Mouse (Mus musculus) forebrain, embryonic 11.5 days (tissue): Measurements from ENCODE around the gene Prox1. TPM values are rescaled to one million over a fixed set of nuclear protein-coding genes. Genes with fewer than 3 reads are reported as not detected.

ENCODE experiments used
- ATAC-seq: fragments of 200-750 bp; cut with Nextera tagmentation; replicated peaks from 2 replicates; pipeline ENCODE4 v1.8.0; 2017; ENCODE audit warnings: moderate TSS enrichment; ENCODE audit not compliant: low FRiP score
- DNase-seq: peaks from one replicate; pipeline ENCODE4 v3.0.0-alpha.2; 2017; ENCODE audit warnings: low spot score
- H3K27ac ChIP-seq: fragments of 300-500 bp; sonication (generic); 2 replicates; pipeline ENCODE4 v1.5.1; 2014; ENCODE audit warnings: low read depth, low read length
- H3K27me3 ChIP-seq: fragments of 300-500 bp; sonication (generic); 2 replicates; pipeline ENCODE4 v1.6.1; 2014; ENCODE audit warnings: mild to moderate bottlenecking, low read length, mixed read lengths; ENCODE audit not compliant: control insufficient read depth, insufficient read depth
- H3K36me3 ChIP-seq: fragments of 300-500 bp; sonication (generic); 2 replicates; pipeline ENCODE4 v1.6.1; 2014; ENCODE audit warnings: mild to moderate bottlenecking, low read length, moderate library complexity, mixed read lengths; ENCODE audit not compliant: control insufficient read depth, insufficient read depth
- H3K4me1 ChIP-seq: fragments of 300-500 bp; sonication (generic); replicated peaks from 2 replicates; pipeline ENCODE4 v1.6.1; 2014; ENCODE audit warnings: low read length, mixed read lengths; ENCODE audit not compliant: control insufficient read depth, insufficient read depth
- H3K4me2 ChIP-seq: fragments of 300-500 bp; sonication (generic); 2 replicates; pipeline ENCODE4 v1.6.1; 2014; ENCODE audit warnings: low read depth, mild to moderate bottlenecking, low read length, moderate library complexity, mixed read lengths; ENCODE audit not compliant: severe bottlenecking
- H3K4me3 ChIP-seq: fragments of 300-500 bp; sonication (generic); 2 replicates; pipeline ENCODE4 v1.5.1; 2014; ENCODE audit warnings: low read depth, low read length
- H3K9ac ChIP-seq: fragments of 300-500 bp; sonication (generic); 2 replicates; pipeline ENCODE4 v1.6.1; 2014; ENCODE audit warnings: low read length
- H3K9me3 ChIP-seq: fragments of 300-500 bp; sonication (generic); 2 replicates; pipeline ENCODE4 v1.6.1; 2016; ENCODE audit warnings: low read length, mixed read lengths; ENCODE audit not compliant: control insufficient read depth
- WGBS: fragments of 180-500 bp; shearing (Covaris S2); extraction: QIAGEN DNeasy Blood & Tissue Kit; methylation state at CpG from one replicate; pipeline ENCODE4 v1.1.7; 2014; 5-methylcytosine and 5-hydroxymethylcytosine counted together
- polyA plus RNA-seq: library from polyadenylated mRNA; unstranded; fragments of >200 nt; fragmentation: Nextera tagmentation; extraction: Ambion mirVana; gene quantifications from 2 replicates; pipeline ENCODE4 v1.2.1, GENCODE M21; 2014

Gene Prox1
- polyA plus RNA-seq, 1 experiment from 2014 or later: 8.5 TPM

DNA sequence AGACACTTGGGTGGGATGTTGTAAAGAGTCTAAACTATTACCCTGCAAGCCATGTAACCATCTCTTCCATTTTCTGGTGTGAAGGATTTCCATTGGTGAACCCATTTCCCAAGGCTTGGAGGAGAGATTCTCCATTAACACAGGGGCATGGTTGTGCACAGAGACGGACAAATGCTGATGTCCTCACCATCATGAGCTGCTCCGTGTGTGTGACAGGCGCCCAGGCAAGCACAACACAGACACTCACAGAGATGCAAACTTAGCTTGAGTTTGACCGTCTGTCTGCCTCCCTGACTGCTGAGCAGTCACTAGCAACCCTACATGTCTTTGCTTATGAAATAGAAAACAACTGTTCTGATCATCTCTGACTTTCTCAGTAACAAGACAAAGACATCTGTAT is 30.5 kb upstream of the Prox1 start:
- Histone ChIP-seq H3K9me3 (no peaks in the 10 kb centered on the region), H3K4me2 (no peak overlapping the region), H3K4me1 (no peaks in the 10 kb centered on the region), H3K4me3 (no peak overlapping the region), H3K27ac (no peak overlapping the region), H3K36me3 (no peaks in the 10 kb centered on the region), H3K9ac (no peak overlapping the region), H3K27me3 (no peaks in the 10 kb centered on the region)
- 93% methylated on average over 4 of the region's 4 CpGs for WGBS
- no peak for DNase-seq
- no peak for ATAC-seq

- Histone ChIP-seq H3K4me3 (no peak overlapping the region), H3K27ac (no peak overlapping the region), H3K4me2 (no peak overlapping the region), H3K9me3 (no peaks in the 10 kb centered on the region), H3K9ac (no peak overlapping the region), H3K36me3 (no peaks in the 10 kb centered on the region), H3K27me3 (no peaks in the 10 kb centered on the region), H3K4me1 (no peaks in the 10 kb centered on the region)
- ATAC-seq: no peak
- WGBS: 87% methylated on average over 2 of the region's 2 CpGs
- DNase-seq: no peak
These were observed 27.7 kb upstream of the Prox1 start for GRCm38 (mm10) chr1:190198247-190198646.

- Histone ChIP-seq H3K27ac (no peak overlapping the region), H3K4me3 (no peak overlapping the region), H3K36me3 (no peaks in the 10 kb centered on the region), H3K4me1 (peaks cover 5% of the 10 kb centered on the region), H3K9ac (no peak overlapping the region), H3K4me2 (peak overlapping the region; percentile 27; the same call in 1 of the 2 replicates), H3K27me3 (no peaks in the 10 kb centered on the region; the same call in 1 of the 2 replicates), H3K9me3 (no peaks in the 10 kb centered on the region)
- WGBS: 13% methylated on average over 13 of the region's 13 CpGs
- ATAC-seq: no peak
- no peak for DNase-seq
These were observed 21.5 kb upstream of the Prox1 start for GRCm38 (mm10) chr1:190192011-190192410.

- ATAC-seq (peak; percentile 73), DNase-seq (no peak)
- H3K27ac ChIP-seq: no peak overlapping the region
- H3K9me3 ChIP-seq: no peaks in the 10 kb centered on the region
- H3K36me3 ChIP-seq: no peaks in the 10 kb centered on the region
- WGBS: 10% methylated on average over 10 of the region's 10 CpGs
- H3K4me3 ChIP-seq: no peak overlapping the region
- H3K9ac ChIP-seq: no peak overlapping the region
- no peak overlapping the region for H3K4me2 ChIP-seq
- peaks cover 5% of the 10 kb centered on the region for H3K4me1 ChIP-seq
- no peaks in the 10 kb centered on the region; the same call in 1 of the 2 replicates for H3K27me3 ChIP-seq
These were observed 19.9 kb upstream of the Prox1 start for GRCm38 (mm10) chr1:190190231-190190965.

DNA sequence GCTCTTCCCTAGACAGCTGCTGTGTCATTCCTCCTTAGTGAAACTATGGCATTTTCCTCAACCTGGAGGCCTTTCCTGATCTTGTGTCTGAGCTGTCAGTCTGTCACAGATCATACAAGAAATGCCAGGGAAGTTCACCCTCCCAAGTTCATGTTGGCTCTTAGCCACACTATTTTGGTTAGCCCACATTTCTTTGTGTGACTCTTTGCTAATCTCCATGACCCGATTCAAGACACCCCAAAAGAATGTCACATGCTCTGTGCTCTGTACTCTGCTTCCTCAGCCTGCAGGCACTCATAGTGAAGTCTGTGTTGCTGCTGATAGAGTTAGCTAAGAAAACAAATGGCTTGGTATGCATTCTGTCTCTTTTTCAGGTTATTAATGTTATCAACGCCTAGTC is 18.6 kb upstream of the Prox1 start:
- no peaks in the 10 kb centered on the region for H3K9me3 ChIP-seq
- no peak overlapping the region for H3K27ac ChIP-seq
- peaks cover 5% of the 10 kb centered on the region for H3K4me1 ChIP-seq
- WGBS: 66% methylated on average over 2 of the region's 2 CpGs
- H3K4me2 ChIP-seq: no peak overlapping the region
- DNase-seq (no peak), ATAC-seq (no peak)
- H3K4me3 ChIP-seq: no peak overlapping the region
- H3K9ac ChIP-seq: no peak overlapping the region
- H3K36me3 ChIP-seq: no peaks in the 10 kb centered on the region
- no peaks in the 10 kb centered on the region; the same call in 1 of the 2 replicates for H3K27me3 ChIP-seq

DNA sequence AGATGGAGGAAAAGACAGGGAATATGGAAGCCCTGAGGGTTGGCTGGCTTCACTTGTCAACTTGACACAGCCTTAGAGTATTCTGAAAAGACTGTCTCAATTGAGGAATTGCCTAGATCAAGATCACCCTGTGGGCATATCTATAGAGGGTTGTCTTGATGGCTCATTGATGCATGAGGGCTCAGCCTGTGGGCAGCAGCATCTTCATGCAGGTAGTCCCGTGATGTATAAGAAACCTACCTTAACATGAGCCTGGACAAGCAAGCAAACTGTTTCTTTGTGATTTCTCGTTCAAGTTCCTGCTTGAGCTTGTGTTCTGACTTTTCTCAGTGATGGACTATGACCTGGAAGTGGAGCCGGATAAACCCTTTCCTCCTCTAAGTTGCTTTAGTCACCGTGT is 15.8 kb upstream of the Prox1 start:
- Histone ChIP-seq H3K9me3 (no peaks in the 10 kb centered on the region), H3K9ac (no peak overlapping the region), H3K27ac (no peak overlapping the region), H3K4me3 (no peak overlapping the region), H3K27me3 (no peaks in the 10 kb centered on the region; the same call in 1 of the 2 replicates), H3K4me1 (peaks cover 5% of the 10 kb centered on the region), H3K4me2 (no peak overlapping the region), H3K36me3 (no peaks in the 10 kb centered on the region)
- DNase-seq: no peak
- 96% methylated on average over 4 of the region's 4 CpGs for WGBS
- ATAC-seq: no peak

DNA sequence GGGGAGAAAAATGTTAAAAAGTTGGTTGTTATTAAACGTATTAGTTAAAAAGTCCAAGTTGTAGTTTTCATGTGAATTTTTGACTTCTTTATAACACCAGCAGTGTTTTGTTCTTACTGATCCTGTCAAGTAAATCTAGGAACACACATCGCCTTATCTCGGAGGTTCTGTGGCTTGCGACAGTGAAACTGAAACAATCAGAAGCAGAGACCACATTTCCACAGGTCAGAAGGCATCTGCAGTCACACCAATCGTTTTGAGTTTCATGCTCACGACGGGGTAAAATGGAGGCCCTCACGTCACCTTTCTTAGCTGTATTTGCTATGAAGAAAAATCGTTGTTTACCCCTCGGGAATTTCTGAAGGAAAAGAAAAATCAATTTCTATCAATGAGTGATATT is 14.8 kb upstream of the Prox1 start:
- no peaks in the 10 kb centered on the region for H3K9me3 ChIP-seq
- no peak overlapping the region for H3K27ac ChIP-seq
- no peak overlapping the region for H3K4me2 ChIP-seq
- no peaks in the 10 kb centered on the region; the same call in 1 of the 2 replicates for H3K27me3 ChIP-seq
- no peak for DNase-seq
- H3K4me3 ChIP-seq: no peak overlapping the region
- peaks cover 1% of the 10 kb centered on the region; the same call in 1 of the 2 replicates for H3K4me1 ChIP-seq
- no peak for ATAC-seq
- no peak overlapping the region for H3K9ac ChIP-seq
- WGBS: 83% methylated on average over 10 of the region's 10 CpGs
- no peaks in the 10 kb centered on the region for H3K36me3 ChIP-seq

DNA sequence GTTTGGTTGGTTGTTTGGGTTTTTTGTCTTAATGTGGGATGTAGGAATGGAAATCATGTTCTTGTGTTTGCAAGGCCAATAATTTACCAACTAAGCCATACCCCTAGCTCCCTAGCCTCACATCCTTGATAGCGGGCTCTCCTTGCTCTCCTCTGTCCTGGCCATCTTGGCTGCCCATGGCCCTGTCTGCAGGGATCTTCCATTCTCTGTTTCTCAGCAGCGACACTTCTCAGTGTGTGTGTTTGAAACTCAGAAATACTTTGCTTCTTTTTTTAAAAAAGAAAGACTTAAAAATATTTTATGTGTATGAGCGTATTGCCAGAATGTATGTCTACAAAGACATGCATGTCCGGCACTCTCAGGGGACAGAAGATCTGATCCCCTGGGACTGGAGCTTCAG is 13.1 kb upstream of the Prox1 start:
- H3K27me3 ChIP-seq: no peaks in the 10 kb centered on the region; the same call in 1 of the 2 replicates
- ATAC-seq (no peak), DNase-seq (no peak)
- no peak overlapping the region for H3K4me3 ChIP-seq
- no peak overlapping the region for H3K27ac ChIP-seq
- H3K36me3 ChIP-seq: no peaks in the 10 kb centered on the region
- no peak overlapping the region for H3K9ac ChIP-seq
- H3K4me2 ChIP-seq: no peak overlapping the region
- 92% methylated on average over 4 of the region's 4 CpGs for WGBS
- no peaks in the 10 kb centered on the region for H3K4me1 ChIP-seq
- no peaks in the 10 kb centered on the region for H3K9me3 ChIP-seq

DNA sequence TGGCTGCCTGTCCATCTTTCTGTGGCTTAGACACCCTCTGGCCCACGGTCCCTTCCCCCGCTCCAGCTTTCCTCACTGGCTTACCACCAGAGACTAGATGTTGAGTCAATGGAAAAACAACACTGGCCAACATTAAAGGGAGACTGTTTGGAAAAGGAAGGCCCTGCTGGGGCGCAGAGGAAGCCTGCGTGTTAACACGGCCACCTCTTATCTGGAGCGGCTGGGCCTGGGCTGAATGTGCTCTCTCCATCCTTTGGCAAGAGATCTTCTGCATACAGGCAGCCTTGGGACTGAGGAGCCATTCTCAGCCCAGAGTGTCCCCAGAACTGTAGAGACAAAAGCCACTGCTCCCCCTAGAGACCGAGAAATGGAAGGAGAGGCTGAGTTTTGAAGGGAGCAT is 11.3 kb upstream of the Prox1 start:
- Histone ChIP-seq H3K9ac (no peak overlapping the region), H3K4me3 (no peak overlapping the region), H3K4me1 (no peaks in the 10 kb centered on the region), H3K36me3 (no peaks in the 10 kb centered on the region), H3K27me3 (no peaks in the 10 kb centered on the region), H3K4me2 (no peak overlapping the region), H3K9me3 (no peaks in the 10 kb centered on the region), H3K27ac (no peak overlapping the region)
- 72% methylated on average over 7 of the region's 7 CpGs for WGBS
- ATAC-seq: no peak
- DNase-seq: no peak
